Mouse (Mus musculus) E14TG2a.4 (cell line): ENCODE data around the gene Plcl2.
A peak's percentile ranks its signal among the peaks of the same experiment; 100 is the strongest.

Experiments
- H3K27me3 ChIP-seq: 2 replicates; pipeline ENCODE4 v1.6.1; 2014; ENCODE audit warnings: low read length, control low read depth; ENCODE audit not compliant: insufficient read depth
- H3K36me3 ChIP-seq: 2 replicates; pipeline ENCODE4 v1.6.1; 2014; ENCODE audit warnings: low read length, control low read depth; ENCODE audit not compliant: insufficient read depth
- H3K4me1 ChIP-seq: replicated peaks from 2 replicates; pipeline ENCODE4 v1.6.1; 2014; ENCODE audit warnings: low read depth, low read length, control low read depth
- H3K4me3 ChIP-seq: replicated peaks from 2 replicates; pipeline ENCODE4 v1.5.1; 2014; ENCODE audit warnings: mild to moderate bottlenecking, low read length
- H3K9me3 ChIP-seq: 2 replicates; pipeline ENCODE4 v1.6.1; 2014; ENCODE audit warnings: low read length, control low read depth
- CTCF ChIP-seq: conservative IDR thresholded peaks from 2 replicates; pipeline ENCODE4 v1.5.1; 2014; ENCODE audit warnings: low read length
- NANOG ChIP-seq: IDR thresholded peaks from 2 replicates; pipeline ENCODE4 v1.6.1; 2014; ENCODE audit warnings: borderline replicate concordance, low read length, mixed read lengths
- POU5F1 ChIP-seq: IDR thresholded peaks from 2 replicates; pipeline ENCODE4 v1.6.1; 2014; ENCODE audit warnings: low read length, borderline replicate concordance

Gene Plcl2

DNA sequence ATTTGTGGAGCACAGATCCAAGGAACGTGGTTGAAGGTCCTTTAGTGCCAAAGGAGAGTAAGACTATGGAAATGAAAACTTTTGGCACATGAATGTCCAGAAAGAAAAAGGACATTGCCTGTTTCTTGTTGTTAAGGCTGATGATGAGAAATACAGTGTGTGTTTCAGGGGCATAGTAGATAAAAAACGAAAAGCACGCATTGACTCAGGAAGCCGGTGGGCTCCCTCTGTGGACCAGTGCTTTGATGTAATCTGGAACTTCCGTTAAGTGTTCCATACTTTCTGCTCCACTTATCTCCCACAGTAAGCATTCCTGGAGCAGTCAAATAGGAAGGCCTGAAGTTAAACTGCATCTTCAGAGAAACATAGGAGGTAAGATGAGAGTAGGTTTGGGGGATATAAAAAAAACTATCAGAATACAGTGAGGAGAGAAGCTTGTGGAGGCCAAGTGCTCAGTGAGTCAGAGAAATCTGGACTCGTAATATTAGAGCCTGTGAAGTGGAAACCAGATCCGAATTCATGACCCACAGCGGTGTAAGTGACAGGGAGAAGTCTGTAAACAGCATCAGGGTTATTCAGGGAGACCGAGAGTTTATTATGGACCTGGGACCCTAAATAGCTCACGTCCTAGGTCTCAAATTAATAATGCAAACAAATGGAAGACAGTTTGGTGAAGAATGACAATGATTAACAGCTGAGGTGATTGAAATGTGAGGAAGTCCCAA, 3.1 kb upstream of the Plcl2 start:
- Histone ChIP-seq H3K27me3 (peaks cover 45% of the 10 kb centered on the region), H3K4me3 (no peak overlapping the region), H3K9me3 (no peaks in the 10 kb centered on the region), H3K36me3 (no peaks in the 10 kb centered on the region), H3K4me1 (peaks cover 7% of the 10 kb centered on the region; the same call in 1 of the 2 replicates)
- TF ChIP-seq NANOG (no peak), CTCF (no peak), POU5F1 (no peak)

DNA sequence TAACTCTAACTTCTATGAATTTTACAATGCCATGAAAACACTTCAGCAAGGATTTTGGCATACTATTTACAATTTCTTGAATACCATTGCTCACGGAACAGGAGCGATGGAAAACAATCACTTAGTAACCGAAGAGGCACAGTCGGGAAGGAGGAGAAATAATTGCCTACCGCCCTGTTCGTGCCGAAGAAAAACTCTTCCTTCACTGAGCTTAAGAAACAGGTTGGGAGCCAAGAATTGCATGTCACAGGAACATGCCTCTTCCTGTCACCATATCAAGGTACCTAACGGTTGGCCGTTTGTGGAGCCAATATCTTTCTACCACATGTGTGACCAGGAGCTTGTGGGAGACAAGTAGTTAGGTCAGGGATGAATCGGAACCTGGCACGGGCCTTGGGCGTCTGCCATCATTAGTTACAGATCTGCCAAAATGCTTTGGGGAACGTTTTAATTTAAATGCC, 2.3 kb upstream of the Plcl2 start:
- TF ChIP-seq CTCF, result no peak
- TF ChIP-seq POU5F1, result no peak
- TF ChIP-seq NANOG, result no peak
- peaks cover 7% of the 10 kb centered on the region; the same call in 1 of the 2 replicates for H3K4me1 ChIP-seq
- no peaks in the 10 kb centered on the region for H3K9me3 ChIP-seq
- peaks cover 49% of the 10 kb centered on the region for H3K27me3 ChIP-seq
- H3K4me3 ChIP-seq, result no peak overlapping the region
- H3K36me3 ChIP-seq, result no peaks in the 10 kb centered on the region

DNA sequence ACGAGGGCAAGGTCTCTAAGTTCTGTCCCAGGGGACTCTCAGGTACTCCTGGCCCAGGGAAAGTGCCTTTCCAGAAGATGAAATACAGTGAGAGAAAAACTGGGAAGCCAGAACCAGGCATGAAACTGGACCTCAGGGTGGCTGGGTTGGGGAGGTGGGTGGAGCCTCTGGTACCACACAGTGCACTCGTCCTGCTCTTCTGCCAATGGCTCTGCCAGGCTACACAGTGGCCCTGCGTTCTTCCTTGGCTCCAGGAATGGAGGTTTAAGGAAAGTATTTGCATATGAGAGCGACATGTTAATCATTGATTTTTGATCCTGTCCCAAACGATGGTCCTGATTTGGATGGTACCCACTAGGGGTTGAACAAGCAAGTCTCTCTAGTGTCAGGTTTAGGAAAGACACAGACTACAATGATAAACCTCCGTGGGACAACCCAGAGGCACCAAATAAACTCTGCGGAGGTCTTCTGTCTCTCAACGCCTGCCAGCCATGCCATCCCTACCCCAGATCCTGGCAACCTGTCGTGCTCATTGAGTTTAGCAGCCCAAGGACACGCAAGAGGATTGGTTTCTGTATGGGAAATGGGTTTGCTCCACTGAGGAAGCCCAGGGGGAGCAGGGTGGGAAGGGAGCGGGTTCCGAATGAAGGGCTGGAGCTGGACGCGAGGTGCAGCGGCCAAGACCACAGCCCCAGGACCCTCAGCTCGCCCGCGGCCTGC, 988 bp upstream of the Plcl2 start:
- peaks cover 49% of the 10 kb centered on the region for H3K27me3 ChIP-seq
- TF ChIP-seq NANOG, result no peak
- TF ChIP-seq POU5F1, result no peak
- no peak for TF ChIP-seq CTCF
- H3K4me1 ChIP-seq, result peaks cover 7% of the 10 kb centered on the region; the same call in 1 of the 2 replicates

DNA sequence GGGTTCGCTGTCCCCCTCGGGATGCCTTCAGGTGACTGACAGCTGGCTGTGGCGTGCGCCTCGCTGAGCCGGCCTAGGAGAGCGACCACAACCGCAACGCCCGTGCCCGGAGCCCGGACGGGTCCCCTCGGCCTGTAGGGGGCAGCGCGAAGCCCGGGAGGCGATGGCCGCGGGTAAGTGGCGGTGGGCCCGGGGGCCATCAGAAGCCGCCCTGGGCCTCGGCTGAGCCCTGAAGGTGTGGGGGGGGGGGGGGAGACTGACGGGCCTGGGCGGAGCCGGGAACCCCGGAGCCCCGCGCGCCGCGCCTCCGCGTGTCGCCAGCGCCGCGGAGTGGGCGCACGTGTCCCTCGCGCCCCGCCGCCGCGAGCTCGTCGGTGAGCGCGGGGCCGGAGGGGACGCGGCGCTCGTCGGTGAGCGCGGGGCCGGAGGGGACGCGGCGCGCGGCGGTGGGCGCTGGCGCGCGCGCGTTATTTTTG, 390 bp upstream of the Plcl2 start:
- H3K27me3 ChIP-seq, result peaks cover 43% of the 10 kb centered on the region
- H3K4me1 ChIP-seq, result peaks cover 7% of the 10 kb centered on the region; the same call in 1 of the 2 replicates
- peak overlapping the region; percentile 85 for H3K4me3 ChIP-seq
- TF ChIP-seq NANOG (no peak), POU5F1 (no peak), CTCF (no peak)
- H3K36me3 ChIP-seq, result no peaks in the 10 kb centered on the region
- H3K9me3 ChIP-seq, result no peaks in the 10 kb centered on the region

More for the DNA sequence above, 988 bp upstream of the Plcl2 start:
- Histone ChIP-seq H3K4me3 (peak overlapping the region; percentile 85), H3K36me3 (no peaks in the 10 kb centered on the region), H3K9me3 (no peaks in the 10 kb centered on the region)

DNA sequence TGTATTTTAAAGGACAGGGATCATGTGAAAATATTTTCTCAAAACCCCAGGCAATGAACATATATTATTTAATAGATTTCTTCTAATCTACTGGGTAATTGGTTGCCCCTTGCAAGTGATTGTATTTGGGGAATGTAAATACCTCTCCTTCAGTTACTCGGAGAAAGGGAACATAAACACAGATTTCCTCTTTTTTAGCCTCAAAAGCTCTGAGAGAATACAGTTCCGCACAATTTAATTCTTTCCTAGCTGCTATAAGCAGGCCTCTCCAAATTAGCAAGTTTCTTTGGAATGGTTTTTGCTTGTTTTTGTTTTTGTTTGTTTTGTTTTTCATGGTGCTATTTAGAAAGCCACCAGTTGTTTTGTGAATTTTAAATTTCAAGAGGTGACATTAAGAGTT, 1.1 kb downstream of the Plcl2 start:
- Histone ChIP-seq H3K27me3 (peaks cover 35% of the 10 kb centered on the region), H3K4me3 (peak overlapping the region; percentile 85; the same call in 1 of the 2 replicates), H3K9me3 (no peaks in the 10 kb centered on the region), H3K4me1 (peaks cover 7% of the 10 kb centered on the region; the same call in 1 of the 2 replicates), H3K36me3 (no peaks in the 10 kb centered on the region)
- TF ChIP-seq CTCF (no peak), NANOG (no peak), POU5F1 (no peak)

DNA sequence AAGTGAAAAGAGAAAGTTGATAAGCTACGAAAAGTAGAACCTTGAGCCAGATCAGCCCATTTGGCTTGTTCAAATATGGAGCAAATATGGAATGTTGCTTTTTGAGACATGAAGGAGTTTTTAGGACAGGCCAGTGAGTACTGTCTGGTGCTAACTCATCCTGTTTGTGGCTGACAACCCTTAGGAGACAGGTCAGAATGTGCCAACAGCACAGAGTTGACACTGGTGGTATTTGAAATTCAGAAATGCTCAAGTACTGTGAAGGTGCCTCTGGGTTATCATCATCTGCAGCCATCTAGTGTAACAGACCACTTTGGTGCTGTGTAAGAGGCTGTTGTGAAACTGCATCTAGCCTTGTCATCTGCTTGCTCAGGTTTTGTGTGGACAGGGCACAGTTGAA, 1.5 kb downstream of the Plcl2 start:
- no peaks in the 10 kb centered on the region for H3K36me3 ChIP-seq
- H3K4me1 ChIP-seq, result peaks cover 7% of the 10 kb centered on the region; the same call in 1 of the 2 replicates
- no peak for TF ChIP-seq CTCF
- no peak for TF ChIP-seq POU5F1
- TF ChIP-seq NANOG, result no peak

DNA sequence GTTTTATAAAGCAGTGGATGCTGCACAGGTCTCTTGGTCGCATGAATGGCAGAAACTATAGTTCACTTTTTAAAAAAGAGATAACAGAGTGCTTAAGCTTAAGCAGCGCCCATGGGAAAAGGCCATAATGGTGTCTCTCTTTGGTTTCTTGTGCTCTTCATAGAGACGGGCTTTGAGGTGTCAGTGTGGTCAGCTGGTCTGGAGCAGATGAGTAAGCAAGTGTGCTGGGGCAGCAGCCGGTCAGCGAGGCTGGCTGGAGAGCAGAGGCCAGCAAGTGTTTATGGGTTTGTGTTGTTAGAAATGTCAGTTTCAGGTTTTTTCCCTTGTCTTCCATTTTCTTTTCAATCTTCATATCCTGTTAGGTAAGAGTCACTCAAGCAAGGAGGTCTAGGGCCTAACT, 3.0 kb downstream of the Plcl2 start:
- Histone ChIP-seq H3K36me3 (no peaks in the 10 kb centered on the region), H3K27me3 (peaks cover 29% of the 10 kb centered on the region), H3K4me1 (peaks cover 7% of the 10 kb centered on the region; the same call in 1 of the 2 replicates), H3K9me3 (no peaks in the 10 kb centered on the region), H3K4me3 (no peak overlapping the region)
- TF ChIP-seq CTCF, result no peak

More for the DNA sequence above, 1.5 kb downstream of the Plcl2 start:
- peaks cover 35% of the 10 kb centered on the region for H3K27me3 ChIP-seq
- no peaks in the 10 kb centered on the region for H3K9me3 ChIP-seq
- H3K4me3 ChIP-seq, result no peak overlapping the region

DNA sequence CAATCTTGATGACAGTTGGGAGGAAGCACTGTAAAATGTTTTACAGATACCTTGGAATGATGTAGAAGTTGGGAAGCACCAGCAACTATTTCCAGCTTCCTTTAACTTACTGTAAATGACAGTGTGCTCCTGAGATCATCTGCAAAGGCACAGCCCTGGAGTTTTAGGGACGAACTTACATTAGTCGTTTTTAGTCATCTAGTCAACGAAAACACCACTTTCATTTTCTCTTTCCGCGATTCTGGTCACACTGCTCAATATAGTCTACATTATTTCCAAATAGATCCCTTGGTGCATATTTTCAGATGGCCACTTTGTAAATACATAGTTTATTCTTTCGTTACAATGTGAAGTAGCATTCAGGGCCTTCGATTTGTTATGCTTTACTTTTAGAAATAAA, 3.6 kb downstream of the Plcl2 start:
- Histone ChIP-seq H3K4me1 (peaks cover 7% of the 10 kb centered on the region; the same call in 1 of the 2 replicates), H3K4me3 (no peak overlapping the region), H3K27me3 (peaks cover 24% of the 10 kb centered on the region), H3K9me3 (no peaks in the 10 kb centered on the region), H3K36me3 (no peaks in the 10 kb centered on the region)
- TF ChIP-seq POU5F1 (no peak), CTCF (no peak), NANOG (no peak)
